Mouse (Mus musculus) retina, adult 2 months (tissue): ENCODE measurements around the gene Pgpep1l.
"Not testable (repeated sequence)": the region's sequence is repeated elsewhere in the genome, so short reads cannot be mapped to it uniquely, and the experiment has no call there.

Experiments used
- DNase-seq: peaks from one replicate; pipeline ENCODE4 v3.0.0-alpha.2; 2012; ENCODE audit warnings: low read depth, low spot score

Pgpep1l gene

DNA sequence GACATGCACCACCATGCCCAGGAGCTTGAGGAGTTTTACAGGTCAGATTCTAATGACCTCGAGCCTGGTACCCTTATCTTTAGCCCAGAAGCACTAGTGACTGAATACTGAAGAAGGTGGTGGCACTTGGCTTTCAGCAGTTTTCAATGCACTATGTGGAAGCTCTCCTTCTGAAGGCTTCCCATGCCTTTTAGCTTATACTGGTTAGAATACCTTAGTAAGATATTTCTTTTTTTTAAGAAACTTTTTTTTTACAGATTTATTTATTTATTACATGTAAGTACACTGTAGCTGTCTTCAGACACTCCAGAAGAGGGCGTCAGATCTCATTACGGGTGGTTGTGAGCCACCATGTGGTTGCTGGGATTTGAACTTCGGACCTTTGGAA is 19.1 kb upstream of the Pgpep1l start:
- DNase-seq, result not testable (repeated sequence)

DNA sequence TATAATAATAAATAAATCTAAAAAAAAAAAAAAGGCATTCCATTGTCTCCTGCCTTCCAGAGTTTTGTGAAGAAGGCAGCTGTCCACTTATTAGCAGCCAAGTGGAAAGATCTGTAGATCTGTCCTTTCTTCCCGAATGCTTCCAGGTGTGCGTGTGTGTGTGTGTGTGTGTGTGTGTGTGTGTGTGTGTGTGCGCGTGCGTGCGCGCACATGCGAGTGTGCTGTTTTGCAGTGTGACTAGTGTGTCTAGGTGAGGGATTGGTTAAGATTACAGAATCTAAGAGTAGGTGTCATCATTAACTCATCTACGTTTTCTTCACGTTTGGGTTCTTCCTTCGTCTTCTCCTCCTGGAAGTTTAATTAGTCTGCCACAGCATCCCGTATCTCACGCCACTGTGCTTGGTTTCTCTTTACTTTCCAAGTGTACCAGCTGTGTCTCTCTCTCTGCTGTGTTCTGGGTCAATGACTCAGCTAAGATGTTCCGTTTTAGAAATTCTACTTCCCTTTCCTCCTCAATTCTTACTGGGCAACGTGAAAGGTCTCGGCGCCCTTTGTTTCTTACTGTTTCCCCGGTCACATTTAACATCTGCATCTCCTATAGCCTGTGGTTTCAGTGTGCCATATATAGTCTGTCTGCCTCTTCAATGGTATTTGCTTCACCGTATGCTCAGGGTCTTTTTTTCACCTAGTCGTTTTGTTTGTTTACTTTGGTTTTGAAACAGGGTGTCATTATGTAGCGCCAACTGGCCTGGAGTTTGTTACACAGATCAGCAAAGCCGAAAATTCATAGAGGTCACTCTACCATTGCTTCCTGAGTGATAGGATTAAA is 18.5 kb upstream of the Pgpep1l start:
- no peak for DNase-seq

DNA sequence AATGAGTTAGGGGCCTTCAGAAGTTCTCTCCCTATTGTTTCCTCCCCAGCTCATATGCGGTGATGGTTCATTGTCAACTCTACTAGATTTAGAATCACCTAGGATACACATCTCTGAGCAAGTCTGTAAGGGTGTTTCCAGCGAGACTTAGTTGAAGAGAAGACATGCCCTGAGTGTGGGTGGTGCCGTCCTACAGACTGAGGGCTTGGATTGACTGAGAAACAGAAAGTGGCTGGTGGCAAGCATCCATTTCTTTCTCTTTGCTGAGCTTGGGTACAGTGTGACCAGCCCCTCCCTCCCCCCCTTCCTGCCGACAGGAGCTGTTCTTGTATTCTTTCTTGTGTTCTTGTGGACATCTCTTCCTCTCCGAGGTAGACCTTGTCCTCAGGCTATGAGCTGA is 17.3 kb upstream of the Pgpep1l start:
- no peak for DNase-seq

DNA sequence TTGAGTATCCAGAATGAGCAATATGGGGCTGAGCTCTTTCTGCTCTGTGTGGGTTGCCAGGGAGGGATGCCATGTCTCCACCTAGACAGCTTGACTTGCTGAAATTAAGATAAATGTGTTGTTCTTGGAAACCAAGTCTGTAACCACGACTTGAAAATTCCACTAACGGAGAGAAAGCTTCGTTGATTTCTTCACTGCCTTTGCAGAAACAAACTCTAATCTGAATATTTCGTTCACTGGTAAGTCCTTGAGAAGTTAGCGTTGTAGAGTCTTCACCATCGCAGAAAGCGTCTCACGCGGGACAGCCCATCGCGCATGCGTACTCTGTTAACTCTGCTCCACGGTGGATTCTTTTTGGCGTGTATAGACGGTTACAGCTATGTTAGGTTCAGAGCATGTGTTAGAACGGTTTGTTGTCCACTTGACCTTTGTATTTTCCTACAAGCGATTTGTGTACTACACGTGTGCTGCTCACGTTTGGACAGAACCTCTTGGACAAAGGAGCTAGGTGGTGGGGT is 16.4 kb upstream of the Pgpep1l start:
- DNase-seq, result no peak

DNA sequence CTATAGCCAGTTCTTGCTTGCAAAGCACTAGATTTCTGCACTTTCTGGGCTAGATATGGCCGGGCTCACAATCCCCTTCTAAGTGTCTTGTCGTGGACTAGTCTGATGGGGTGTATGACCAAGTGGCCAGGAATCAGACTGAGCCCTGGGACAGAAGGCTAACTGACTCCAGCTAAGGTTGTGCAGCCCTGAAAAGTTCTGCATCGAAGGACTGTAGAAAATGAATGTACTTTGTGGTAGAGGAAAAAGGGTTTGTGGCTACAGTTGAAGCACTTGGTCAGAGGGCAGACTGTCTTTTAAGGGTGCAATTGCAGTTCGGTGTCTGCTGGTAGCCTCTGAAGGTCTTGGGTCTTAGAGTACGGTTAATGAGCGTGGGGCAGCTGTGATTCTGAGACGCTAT is 15.4 kb upstream of the Pgpep1l start:
- DNase-seq, result no peak

DNA sequence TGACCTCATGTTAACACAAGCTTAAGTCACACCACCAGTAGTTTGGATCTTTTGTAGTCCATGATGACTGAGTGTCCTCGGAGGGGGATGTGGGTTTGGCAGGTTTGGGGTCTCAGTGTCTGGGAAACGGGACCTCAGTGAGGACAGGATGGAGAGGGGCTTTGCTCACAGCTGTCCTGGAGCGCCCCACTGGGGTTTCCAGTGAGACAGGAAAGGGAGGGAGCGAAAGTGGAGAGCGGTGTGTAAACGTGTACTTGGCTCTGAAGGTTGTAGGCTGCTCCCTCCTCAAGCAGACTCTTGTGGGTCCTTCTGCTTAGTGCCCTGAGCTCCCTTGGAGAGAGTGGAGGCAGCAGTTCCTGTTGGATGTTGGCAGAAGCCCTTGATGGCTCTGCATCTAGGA is 14.9 kb upstream of the Pgpep1l start:
- no peak for DNase-seq

DNA sequence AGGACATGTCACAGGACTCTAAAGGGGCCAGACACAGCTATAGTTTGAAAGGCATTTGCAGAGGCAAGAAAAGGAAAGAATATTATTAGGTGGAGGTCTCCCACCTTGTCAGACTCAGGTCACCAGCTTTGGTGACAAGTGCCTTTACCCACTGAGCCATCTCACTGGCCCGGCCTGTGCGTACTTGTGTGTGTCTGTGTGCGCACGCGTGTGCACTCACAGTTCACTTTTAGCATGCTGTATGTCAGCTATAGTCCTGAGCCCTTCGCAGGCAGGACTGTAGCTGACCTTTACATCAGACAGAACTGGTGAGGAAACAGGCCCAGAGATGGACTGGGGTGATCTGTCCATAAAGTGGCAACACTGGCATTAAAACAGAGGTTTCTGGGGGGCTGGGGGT is 14.4 kb upstream of the Pgpep1l start:
- no peak for DNase-seq

DNA sequence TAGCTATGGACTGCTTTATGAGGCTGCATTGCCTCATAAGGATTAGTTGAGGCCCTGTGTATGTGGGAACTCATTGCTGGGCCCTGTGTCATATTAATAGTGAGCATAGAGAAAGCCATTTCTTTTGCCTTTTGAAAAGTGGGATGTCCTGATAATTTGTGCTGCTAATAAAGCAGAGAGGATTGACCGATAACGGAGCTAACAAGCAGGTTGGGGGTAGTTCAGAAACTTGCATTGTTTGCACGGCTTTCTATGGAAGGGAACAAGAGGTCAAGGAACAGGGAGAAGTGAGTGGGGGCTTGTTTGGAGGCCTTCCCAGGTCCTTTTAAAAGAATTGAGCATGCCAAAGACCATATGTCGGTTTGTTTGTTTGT is 13.9 kb upstream of the Pgpep1l start:
- no peak for DNase-seq

DNA sequence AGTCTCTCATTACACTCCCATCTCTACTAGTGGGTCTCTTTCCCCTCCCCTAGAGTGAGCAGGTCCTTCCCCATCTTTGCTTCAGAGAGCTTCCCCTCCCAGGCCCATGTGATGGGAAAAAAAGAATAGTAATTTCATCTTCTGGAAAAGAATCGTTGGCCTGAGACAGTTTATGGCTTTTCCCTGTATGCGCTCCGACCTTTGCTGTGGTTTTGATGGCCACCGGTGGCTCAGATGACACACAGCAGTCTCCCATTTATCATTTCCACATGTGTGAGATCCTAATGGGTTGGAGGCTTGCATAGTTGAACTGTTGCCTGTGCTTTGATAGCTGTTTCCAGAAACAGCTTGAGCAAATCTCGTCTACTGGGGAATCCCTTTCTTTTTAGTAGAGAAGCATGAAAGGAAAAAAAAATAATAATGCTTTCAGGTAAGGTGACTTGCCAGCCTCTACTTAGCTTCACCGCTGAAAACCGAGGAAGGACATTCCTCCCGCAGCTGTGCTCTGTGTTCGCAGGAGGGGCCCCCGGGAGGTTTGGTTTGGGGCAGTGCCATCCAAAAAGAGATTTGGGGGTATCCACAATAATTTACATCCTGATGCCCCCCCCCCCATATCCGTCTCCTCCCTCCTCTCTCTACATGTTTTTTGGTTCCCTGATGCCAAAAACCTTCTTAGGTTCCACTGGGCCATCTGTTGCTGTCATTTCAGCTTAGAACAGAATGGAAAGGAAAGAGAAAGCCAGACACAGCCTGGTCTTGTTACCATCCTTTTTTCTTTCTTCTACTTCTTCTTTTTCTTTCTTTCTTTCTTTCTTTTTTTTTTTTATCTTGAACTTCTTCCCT is 13.2 kb upstream of the Pgpep1l start:
- DNase-seq, result no peak

DNA sequence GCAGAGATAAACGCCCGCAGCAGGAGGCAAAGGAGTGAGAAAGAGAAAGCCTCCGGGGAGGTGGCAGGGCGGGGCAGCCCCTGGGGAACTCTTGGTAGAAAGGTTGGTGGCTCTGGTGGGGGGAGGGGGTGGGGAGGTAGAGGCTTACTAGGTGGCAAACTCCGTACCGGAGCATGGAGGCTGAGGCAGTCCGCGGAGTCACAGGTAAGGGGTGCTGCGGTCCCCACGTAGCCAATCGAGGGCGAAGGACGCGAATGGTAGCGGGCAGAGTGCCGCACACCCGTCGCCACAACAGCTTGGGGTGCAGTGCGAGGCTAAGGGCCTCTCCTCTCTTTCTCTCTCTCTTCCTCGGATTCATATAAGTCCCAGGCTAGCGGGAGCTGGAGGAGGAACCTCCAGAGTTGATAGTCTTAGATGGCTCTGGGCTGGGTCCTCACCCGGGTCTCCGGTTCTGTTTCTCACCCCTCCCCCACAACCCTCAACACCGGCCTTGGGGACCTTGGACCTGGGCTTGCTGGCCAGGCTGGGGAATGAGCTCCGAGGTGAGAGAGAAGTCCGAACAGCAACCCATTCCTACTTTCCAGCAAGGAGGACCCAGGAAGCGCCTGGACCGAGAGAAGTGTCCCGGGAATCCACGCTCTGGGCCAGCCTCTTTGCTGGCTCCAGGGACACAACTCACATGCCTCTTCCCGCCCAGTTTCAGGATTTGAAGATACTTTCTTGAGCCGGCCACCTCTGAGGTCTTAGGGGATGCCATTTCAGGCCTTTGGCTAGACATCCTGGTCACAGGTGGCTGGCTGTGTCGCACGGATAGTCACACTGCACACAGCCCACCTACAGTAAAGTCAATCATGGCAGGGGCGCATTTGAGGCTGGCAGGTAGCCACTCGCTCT is 12.1 kb upstream of the Pgpep1l start:
- no peak for DNase-seq

DNA sequence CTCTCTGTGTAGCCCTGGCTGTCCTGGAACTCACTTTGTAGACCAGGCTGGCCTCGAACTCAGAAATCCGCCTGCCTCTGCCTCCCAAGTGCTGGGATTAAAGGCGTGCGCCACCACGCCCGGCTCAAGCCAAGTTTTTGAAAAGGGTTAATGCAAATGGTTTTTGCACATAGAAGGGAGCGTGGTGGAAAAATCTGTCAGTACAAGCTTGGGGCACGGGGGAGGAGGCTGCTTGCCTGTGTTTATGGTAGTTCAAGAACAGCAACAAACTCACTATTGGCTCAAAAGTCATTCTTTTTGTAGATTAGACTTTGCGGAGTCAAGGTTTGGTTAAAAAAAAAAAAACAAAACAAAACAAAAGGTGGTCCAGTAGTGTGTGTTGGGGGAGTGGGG is 11.4 kb upstream of the Pgpep1l start:
- DNase-seq, result not testable (repeated sequence)

DNA sequence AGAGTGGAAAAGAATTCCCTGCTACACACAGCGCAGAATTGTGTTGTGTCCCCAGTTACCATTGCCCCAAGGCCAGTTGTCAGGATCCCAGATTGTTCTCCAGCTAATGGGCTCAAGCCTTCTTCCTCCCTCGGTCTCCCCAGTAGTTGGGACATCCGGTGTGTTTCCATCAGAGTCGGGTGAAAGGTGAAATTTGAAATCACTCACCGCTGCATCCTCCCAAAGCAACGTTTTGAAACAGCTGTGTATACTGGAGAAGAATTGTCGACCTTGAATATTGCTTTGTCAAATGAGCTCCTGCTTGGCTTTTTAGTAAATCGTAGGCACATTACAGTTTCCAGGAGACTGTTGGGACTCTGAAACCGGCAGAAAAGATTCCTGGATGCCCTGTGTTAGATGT is 10.9 kb upstream of the Pgpep1l start:
- DNase-seq, result no peak

DNA sequence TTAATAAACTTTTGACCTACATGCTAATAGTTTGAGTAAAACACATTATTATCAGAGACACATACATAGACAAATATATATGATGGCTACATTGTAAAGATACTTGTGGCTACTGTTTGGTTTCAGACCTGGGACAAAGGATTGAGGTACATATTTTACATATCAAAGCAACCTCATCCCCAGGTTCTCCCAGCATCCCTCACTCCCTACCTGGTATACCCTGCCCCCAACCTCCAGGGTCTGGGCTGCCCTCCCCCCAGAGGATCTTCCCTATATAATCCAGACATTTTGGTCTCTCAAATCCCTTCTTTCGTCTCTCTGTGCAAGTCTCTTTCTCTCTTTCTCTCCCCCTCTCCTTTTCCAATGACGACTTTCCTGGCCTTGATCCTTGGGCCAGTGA is 10.2 kb upstream of the Pgpep1l start:
- DNase-seq, result no peak

DNA sequence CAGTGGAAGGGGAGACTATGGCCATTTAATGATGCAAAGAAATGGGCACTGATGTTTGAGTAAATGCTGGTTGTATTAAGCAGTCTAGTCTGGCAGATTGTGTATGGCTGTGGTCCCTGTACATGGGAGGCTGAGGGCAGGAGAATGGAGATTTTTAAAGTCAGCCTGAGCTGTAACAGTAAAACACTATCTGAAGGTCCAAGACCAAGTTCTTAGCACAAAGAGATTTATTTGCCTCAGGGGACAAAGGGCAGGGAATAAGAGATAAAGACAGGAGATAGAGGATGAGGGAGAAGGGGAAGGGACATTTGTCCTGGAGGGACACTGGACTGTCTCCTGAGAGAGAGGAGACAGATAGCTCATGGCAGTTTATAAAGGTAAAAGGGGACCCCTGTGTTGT is 9.5 kb upstream of the Pgpep1l start, which contains the start of gene Fam169b:
Gene Fam169b, plus strand, starts transcription at position 325 of the 400 bp plus-strand sequence.
- DNase-seq, result no peak

DNA sequence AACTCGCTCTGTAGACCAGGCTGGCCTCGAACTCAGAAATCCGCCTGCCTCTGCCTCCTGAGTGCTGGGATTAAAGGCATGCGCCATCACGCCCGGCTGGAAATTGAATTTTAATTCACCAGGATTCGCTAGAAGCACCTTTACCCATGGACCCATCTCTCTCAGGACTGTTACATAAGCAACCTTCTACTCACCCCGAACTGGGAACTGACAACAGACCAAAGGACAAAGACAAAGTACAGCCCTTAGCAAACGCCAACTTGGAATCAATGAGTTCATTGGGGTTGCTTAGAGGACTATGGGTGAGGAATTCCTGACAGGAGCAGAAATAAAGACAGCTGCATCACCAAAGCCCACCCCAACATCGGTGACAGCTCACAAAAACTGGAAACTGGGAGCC is 8.6 kb upstream of the Pgpep1l start:
- no peak for DNase-seq

DNA sequence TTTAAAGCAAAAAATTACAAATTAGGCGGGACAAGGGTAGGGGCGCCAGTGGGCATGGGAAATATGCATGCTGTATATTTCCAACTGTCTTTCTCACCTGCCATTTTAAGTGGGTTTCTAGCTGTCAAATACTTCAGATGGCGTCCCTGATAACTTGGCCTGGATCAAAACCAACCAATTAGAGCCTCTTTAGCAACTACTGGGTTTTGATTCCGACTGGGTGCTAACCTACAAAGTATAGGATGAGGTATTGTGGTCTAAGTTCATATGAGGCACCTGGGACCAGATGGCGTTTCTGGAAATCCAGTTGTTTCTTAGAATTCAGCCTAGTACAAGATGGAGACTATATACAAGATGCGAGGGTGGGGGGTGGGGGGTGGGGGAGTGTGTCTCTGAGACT is 7.8 kb upstream of the Pgpep1l start:
- DNase-seq, result no peak

DNA sequence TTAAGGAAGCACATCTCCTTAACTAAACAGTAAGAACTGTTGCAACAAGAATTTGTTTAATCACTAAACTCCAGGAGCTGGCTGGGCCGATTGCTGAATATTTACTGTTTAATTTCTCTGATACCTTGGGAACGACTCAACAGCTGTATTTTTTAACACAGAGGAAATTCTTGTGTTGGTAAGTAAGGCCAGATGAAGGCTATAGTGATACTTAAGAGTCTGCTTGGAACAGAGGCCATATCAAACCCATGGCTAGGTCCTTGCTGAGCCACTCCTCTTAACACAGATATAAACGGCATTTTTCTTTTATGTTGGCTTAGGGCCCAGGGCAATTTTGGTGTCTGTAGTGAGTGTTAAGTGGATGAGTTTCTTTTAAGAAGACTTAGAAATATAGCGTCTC is 6.5 kb upstream of the Pgpep1l start:
- no peak for DNase-seq

DNA sequence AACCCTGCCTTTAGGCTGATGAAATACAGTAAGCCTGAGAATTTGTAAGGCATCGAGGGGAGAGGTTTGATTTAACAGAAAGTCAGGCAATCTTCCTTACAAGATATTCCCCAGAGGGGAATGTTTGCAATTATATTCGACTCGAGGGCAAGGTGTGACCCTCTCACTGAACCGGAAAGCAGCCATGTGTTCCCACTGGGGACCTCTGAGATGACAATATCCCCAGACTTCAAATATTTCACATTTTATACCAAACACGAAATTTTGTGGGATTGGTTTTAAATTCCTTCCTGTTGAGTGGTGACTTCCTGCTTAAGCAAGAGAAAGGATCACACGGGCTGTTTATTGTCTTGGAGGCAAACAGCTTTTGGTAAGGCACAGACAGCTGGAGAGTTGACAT is 2.7 kb upstream of the Pgpep1l start:
- DNase-seq, result no peak

DNA sequence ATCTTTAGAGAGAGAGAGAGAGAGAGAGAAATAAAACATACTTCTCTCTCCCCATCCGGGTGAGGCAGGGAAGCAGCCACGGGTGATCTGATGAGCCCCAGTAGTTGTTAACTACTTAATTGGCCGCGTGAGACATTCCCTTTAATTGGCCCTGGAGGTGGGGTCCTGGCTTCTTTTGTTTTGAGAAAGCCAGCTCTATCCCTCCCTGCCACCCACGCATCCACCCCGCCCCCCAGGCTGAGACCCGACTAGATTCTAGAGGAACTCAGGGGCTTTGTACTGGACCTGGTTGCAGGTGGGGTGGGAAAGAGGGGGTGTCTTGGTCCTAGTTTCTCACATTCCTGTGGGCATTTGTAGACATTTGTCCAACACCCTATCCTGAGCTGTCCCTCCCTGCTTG is 1.4 kb upstream of the Pgpep1l start:
- DNase-seq, result no peak

DNA sequence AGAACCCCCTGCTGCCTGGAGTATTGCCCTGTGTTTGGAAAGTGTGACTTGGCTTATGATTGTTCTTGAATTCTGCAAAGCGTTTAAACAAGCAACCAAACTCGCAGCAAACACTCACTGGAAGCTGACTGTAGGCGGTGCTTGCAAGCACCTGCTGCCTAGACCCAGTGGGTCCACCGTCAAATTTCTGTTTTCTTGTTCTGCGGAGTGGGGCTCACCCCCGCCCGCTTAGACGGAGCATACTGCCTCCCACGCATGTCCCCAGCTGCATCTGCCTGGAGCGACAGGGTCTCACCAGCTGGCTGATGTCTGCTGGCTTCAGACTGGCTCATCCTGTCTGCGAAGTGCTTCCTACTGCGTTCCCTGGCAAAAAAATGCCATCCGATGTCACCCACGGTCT is 498 bp upstream of the Pgpep1l start:
- no peak for DNase-seq

DNA sequence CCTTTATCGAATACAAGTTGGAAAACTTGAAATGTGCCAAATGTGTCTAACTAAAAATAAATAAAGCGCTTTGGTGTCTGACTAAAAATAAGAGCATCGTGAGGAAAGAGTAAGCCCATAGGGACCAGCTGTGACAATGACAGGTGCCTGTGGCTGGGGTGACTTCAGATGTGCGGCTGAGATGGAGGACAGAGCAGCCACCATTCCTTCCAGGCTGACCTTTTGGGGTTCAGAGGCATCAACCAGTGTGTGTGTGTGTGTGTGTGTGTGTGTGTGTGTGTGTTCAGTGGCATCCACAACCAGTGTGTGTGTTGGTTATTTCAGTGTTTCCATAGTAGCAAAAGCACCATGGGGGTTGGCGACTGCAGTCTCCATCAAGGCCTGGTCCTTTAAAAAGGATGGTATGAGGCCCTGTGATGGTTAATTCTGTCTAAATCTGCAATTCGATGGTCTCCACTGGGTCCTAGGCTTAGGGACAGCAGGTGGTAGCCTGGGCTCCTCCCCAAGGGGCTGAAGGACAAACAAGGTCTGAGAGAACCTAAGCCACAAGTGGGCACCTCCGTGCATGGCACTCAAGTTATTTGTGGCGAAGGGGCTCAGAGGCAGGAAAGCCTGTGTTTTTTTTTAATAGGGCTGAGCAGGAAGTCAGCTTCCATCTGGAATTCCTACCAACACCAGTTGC is 546 bp downstream of the Pgpep1l start:
- DNase-seq, result no peak
